Mouse (Mus musculus): ENCODE results near the gene Iqce. TPM values are rescaled to one million over a fixed set of nuclear protein-coding genes. Genes with fewer than 3 reads are reported as not detected.

Iqce gene
- polyA plus RNA-seq, 1 experiment from 2014 or later, result 22.3 TPM

- Histone ChIP-seq H3K36me3 (peaks cover 35% of the 10 kb centered on the region), H3K9ac (no peak overlapping the region), H3K4me3 (no peak overlapping the region), H3K27ac (peak overlapping the region; percentile 65; the same call in 1 of the 2 replicates), H3K4me1 (peaks cover 25% of the 10 kb centered on the region), H3K9me3 (no peaks in the 10 kb centered on the region), H3K4me2 (no peak overlapping the region), H3K27me3 (no peaks in the 10 kb centered on the region)
- 60% methylated on average over 9 of the region's 9 CpGs for WGBS
- ATAC-seq (ENCODE audit: insufficient number of reproducible peaks, low FRiP score, low TSS enrichment, low read depth), result no peak
These were observed 85.5 kb downstream of the Iqce start for GRCm38 (mm10) chr5:140616691-140617090.

- WGBS, result 69% methylated on average over 6 of the region's 6 CpGs
- no peak overlapping the region for H3K4me2 ChIP-seq
- H3K9me3 ChIP-seq, result no peaks in the 10 kb centered on the region
- H3K9ac ChIP-seq, result no peak overlapping the region
- peaks cover 25% of the 10 kb centered on the region for H3K4me1 ChIP-seq
- ATAC-seq (ENCODE audit: insufficient number of reproducible peaks, low FRiP score, low TSS enrichment, low read depth), result no peak
- H3K4me3 ChIP-seq, result no peak overlapping the region
- no peaks in the 10 kb centered on the region; the same call in 1 of the 2 replicates for H3K27me3 ChIP-seq
- peak overlapping the region; percentile 65; the same call in 1 of the 2 replicates for H3K27ac ChIP-seq
- peaks cover 30% of the 10 kb centered on the region for H3K36me3 ChIP-seq
These were observed 86.1 kb downstream of the Iqce start for GRCm38 (mm10) chr5:140616110-140616503.

GRCm38 (mm10) chr5:140615321-140616109 is 86.7 kb downstream of the Iqce start:
- ATAC-seq (ENCODE audit: insufficient number of reproducible peaks, low FRiP score, low TSS enrichment, low read depth), result no peak
- peaks cover 29% of the 10 kb centered on the region for H3K4me1 ChIP-seq
- no peak overlapping the region for H3K4me3 ChIP-seq
- no peak overlapping the region for H3K27ac ChIP-seq
- H3K9me3 ChIP-seq, result no peaks in the 10 kb centered on the region
- no peaks in the 10 kb centered on the region; the same call in 1 of the 2 replicates for H3K27me3 ChIP-seq
- no peak overlapping the region for H3K9ac ChIP-seq
- H3K36me3 ChIP-seq, result peaks cover 28% of the 10 kb centered on the region
- H3K4me2 ChIP-seq, result no peak overlapping the region
- 81% methylated on average over 10 of the region's 10 CpGs for WGBS

- WGBS, result 89% methylated on average over 4 of the region's 4 CpGs
- H3K36me3 ChIP-seq, result peaks cover 28% of the 10 kb centered on the region
- H3K27ac ChIP-seq, result no peak overlapping the region
- peaks cover 32% of the 10 kb centered on the region for H3K4me1 ChIP-seq
- H3K4me2 ChIP-seq, result no peak overlapping the region
- ATAC-seq (ENCODE audit: insufficient number of reproducible peaks, low FRiP score, low TSS enrichment, low read depth), result no peak
- H3K9me3 ChIP-seq, result no peaks in the 10 kb centered on the region
- H3K4me3 ChIP-seq, result no peak overlapping the region
- H3K9ac ChIP-seq, result no peak overlapping the region
- peaks cover under 1% of the 10 kb centered on the region; the same call in 1 of the 2 replicates for H3K27me3 ChIP-seq
These were observed 87.3 kb downstream of the Iqce start for GRCm38 (mm10) chr5:140614837-140615236.

GRCm38 (mm10) chr5:140614141-140614540 is 88.0 kb downstream of the Iqce start:
- Histone ChIP-seq H3K4me1 (peaks cover 39% of the 10 kb centered on the region), H3K27ac (no peak overlapping the region), H3K4me3 (no peak overlapping the region), H3K9me3 (no peaks in the 10 kb centered on the region), H3K9ac (no peak overlapping the region), H3K36me3 (peaks cover 28% of the 10 kb centered on the region), H3K27me3 (peaks cover 8% of the 10 kb centered on the region; the same call in 1 of the 2 replicates), H3K4me2 (no peak overlapping the region)
- no peak for ATAC-seq (ENCODE audit: insufficient number of reproducible peaks, low FRiP score, low TSS enrichment, low read depth)
- 91% methylated on average over 10 of the region's 10 CpGs for WGBS

GRCm38 (mm10) chr5:140612191-140612590 is 90.0 kb downstream of the Iqce start:
- H3K9ac ChIP-seq, result no peak overlapping the region
- H3K27me3 ChIP-seq, result peaks cover 24% of the 10 kb centered on the region
- ATAC-seq (ENCODE audit: insufficient number of reproducible peaks, low FRiP score, low TSS enrichment, low read depth), result no peak
- H3K36me3 ChIP-seq, result peaks cover 28% of the 10 kb centered on the region
- H3K27ac ChIP-seq, result no peak overlapping the region
- peak overlapping the region; percentile 91; the same call in 1 of the 2 replicates for H3K4me2 ChIP-seq
- H3K9me3 ChIP-seq, result no peaks in the 10 kb centered on the region
- H3K4me1 ChIP-seq, result peaks cover 57% of the 10 kb centered on the region
- WGBS, result 61% methylated on average over 18 of the region's 18 CpGs
- H3K4me3 ChIP-seq, result no peak overlapping the region

Other genes with a start within 250 kb of the Iqce start
- 28.3 and 36.3 TPM in 2 replicates for gene Chst12, start 196.8 kb downstream of the Iqce start, polyA plus RNA-seq (2015; fragmentation: Nextera tagmentation; extraction: Ambion mirVana)
- gene Grifin, start 137.3 kb downstream of the Iqce start, polyA plus RNA-seq (2015; fragmentation: Nextera tagmentation; extraction: Ambion mirVana), result 0.31 TPM in 1 of 2 replicates, not detected in the other
- gene Lfng, start 95.1 kb downstream of the Iqce start, polyA plus RNA-seq (2015; fragmentation: Nextera tagmentation; extraction: Ambion mirVana), result 16.9 and 19.7 TPM in 2 replicates
- gene Ttyh3, start 53.3 kb downstream of the Iqce start, polyA plus RNA-seq (2015; fragmentation: Nextera tagmentation; extraction: Ambion mirVana), result 29.9 and 34.1 TPM in 2 replicates
- 24.4 and 25.7 TPM in 2 replicates for gene Brat1, start 2.6 kb upstream of the Iqce start, polyA plus RNA-seq (2015; fragmentation: Nextera tagmentation; extraction: Ambion mirVana)
- 1.5 and 2.3 TPM in 2 replicates for gene Amz1, start 21.7 kb upstream of the Iqce start, polyA plus RNA-seq (2015; fragmentation: Nextera tagmentation; extraction: Ambion mirVana)
- 19.1 and 24.3 TPM in 2 replicates for gene Gna12, start 128.1 kb upstream of the Iqce start, polyA plus RNA-seq (2015; fragmentation: Nextera tagmentation; extraction: Ambion mirVana)

All from limb, embryonic 15.5 days (tissue).